Mouse (Mus musculus) adrenal gland, adult (tissue): Measurements from ENCODE around the gene Pakap.

Source experiments
- DNase-seq, 2 experiments: peaks; one replicate each; pipeline ENCODE4 v3.0.0; 2022 to 2023; ENCODE audit warnings: low spot score in 1 of 2; ENCODE audit not compliant: inconsistent age in 2 of 2

Pakap gene

DNA sequence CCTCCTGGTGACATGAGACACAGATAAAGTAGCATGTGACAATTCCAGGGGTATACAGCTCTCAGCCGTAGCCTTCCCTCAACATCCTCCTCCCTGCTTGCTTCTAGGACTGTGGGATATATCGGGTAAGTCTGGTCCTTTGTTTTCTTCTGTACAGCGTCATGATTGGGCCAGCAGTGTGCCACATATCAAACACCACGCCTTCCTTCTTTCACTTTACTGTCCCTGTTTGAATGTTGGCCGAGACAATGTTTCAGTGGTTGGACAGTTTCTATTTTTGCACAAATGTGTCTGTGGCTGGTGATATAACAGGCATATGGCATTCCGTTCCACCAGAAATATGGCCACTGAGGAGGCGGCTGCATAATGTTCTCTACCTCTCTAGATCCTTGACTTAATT, 54.8 kb downstream of the Pakap start:
- no peak for DNase-seq

DNA sequence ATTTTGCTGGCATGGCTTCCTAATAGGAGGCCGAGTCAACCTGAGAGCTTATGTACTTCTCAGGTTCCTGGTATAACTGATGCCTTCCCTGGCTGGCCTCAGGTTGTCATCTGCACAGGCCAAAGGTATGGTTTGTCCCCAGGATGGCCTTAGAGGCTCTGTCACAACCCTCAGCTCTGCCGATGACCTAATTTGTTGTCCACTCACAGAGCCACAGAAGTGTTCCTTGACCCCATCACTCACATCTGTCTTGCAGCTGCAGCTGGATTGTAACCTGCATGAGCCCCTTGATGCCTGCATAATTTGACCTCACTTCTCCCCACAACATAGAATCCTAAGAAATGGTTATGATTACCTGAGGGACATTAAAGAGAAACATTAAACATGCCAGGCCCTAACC, 56.8 kb downstream of the Pakap start:
- peak; percentile 47 to 83 for DNase-seq

DNA sequence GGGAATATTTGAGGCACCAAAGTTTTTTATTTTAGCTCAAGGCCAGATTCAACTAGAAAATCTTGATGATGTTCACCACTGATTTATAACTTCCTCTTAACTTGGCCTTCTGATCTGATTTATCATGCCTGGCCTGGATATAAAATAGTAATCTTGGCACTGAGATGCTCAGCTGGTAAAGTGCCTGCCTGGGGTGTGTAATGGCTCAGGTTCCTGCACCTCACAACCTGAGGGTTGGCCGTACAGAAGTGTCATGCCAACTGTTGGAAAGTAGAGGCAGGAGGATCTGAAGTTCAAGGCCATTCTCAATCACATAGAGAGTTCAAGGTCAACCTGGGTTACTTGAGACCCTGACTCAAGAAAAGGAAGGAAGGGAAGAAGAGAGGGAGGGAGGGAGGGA, 57.3 kb downstream of the Pakap start:
- peak in 1 of 2 experiments; percentile 59 for DNase-seq

DNA sequence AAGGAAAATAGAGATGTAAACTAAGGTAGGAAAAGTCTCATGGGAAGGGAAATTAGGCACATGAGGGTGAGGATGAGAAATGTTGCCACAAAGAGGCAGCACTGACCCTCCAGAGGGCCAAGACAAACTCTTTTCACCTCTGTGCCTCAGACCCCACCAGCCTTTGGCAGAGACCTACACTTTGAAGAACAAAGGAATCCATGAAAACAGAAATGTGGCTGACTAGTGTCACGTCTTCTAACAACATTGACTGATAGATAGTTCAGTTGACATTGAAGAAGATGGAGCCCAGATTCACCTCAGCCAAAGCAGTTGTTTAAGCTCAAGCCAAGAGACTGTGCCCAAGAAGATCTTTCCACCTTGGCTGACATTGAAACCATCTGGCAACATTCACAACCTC, 57.8 kb downstream of the Pakap start:
- peak in 1 of 2 experiments; percentile 60 for DNase-seq

DNA sequence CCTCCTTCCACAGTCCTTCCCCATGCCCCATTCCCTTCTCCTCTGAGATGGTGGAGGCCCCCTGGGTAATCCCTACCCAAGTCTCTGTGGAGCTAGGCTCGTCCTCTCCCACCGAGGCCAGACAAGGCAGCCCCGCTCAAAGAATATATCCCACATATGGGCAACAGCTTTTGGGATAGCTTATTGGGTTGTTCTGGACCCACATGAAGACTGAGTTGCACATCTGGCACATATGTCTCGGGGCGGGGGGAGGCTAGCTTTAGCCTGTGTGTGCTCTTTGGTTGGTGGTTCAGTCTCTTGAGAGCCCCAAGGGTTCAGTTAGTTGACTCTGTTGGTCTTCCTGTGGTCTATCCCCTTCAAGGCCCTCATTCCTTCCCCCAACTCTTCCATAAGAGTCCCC, 58.9 kb downstream of the Pakap start:
- DNase-seq, result no peak

DNA sequence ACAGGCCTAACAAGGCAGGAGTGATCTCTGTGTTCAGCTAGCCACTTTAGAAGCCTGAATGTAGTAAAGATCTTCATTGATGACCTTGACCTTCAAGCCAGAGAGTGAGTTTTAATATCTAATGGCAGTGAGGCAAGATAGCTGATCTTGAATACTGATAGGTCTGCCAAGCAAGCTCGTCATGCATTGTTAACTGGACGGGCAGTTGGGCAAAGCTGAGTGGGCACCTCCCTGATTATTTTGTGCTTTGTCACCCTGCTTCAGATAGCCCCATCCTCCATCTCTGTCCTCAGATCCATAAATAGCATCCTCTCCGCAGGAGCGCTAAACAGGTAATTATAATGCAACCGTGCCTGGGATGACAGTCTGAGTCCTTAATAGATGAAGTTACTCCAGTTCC, 64.4 kb downstream of the Pakap start:
- no peak for DNase-seq

DNA sequence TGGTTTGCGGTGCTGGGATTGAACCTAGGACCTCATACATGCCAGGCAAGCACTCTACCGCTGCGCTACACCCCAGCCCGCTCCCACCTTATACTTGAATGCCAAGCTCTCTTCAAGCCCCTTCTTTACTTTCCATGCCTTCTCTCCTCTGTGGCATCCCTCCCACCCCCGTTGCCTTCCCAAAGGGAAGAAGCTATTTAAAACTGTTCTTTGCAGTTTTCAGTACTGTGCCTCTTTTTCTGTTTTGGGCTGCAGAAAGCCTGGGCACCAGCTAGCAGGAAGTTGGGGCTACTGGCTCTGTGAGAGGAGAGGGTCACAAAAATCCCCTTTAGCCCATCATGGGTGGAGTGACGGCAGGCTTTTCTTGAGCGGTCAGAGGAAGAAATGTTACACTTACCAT, 65.1 kb downstream of the Pakap start:
- no peak for DNase-seq

GRCm38 (mm10) chr4:57634956-57635355, 67.0 kb downstream of the Pakap start:
- DNase-seq, result peak in 1 of 2 experiments; percentile 50

GRCm38 (mm10) chr4:57636782-57637482, 69.0 kb downstream of the Pakap start:
- peak in 1 of 2 experiments; percentile 70 for DNase-seq

GRCm38 (mm10) chr4:57637636-57638386, 69.8 kb downstream of the Pakap start:
- peak in 1 of 2 experiments; percentile 30 for DNase-seq

DNA sequence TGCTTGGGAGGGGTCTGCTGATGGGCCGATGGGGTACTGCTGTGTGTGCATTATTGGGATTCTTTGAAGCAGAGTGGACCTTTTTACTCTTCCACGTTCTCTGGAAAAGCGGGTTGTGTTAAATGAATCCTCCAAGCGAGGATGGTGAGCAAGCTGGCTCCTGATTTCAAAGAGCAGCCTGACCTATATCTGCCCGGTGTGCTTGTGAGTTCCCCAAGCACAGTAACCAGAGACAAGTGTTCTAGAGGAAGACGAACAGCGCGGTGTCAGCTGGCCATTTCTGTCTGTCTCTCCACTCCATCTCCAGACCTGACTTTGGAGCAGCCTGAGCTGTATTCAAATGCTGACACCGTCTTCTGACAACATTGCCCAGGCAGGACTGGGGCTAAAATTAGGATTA, 71.0 kb downstream of the Pakap start:
- DNase-seq, result no peak

DNA sequence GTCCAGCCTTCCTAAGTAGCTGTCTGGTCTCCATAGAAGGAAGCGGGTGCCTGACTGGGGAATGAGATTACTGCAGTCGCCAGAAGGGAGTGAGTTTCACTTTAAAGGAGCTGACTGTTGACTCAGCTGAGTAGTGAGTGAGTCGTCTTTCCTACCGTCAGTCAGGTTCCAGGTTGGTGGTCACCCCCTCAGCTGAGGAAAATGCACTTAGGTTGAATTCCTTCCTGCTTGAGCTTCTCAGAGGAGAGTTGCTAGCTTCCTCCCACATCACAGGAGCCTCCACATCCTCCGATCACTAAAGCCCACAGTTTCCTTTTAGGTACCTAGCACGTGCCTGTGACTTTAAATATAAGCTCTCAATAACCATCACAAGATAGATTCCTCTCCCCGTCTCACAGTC, 72.2 kb downstream of the Pakap start:
- DNase-seq, result no peak

DNA sequence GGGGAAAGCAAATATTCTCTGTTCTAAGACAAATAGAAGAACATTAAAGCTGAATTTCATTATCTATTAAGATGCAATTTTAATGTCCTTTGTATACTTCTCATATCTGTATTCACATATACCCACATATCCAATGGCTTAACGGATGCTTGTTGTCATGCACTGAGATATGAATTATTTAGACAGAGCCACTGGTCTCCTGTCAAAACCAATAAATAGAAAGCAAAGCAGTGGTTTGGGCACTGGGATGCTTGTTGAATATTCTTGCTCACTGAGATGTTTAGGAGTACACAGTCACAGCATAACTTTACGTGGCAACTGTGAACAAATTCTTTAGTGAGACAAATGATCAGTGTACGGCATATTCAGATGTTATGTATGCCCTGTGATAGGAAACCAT, 73.0 kb downstream of the Pakap start:
- no peak for DNase-seq

DNA sequence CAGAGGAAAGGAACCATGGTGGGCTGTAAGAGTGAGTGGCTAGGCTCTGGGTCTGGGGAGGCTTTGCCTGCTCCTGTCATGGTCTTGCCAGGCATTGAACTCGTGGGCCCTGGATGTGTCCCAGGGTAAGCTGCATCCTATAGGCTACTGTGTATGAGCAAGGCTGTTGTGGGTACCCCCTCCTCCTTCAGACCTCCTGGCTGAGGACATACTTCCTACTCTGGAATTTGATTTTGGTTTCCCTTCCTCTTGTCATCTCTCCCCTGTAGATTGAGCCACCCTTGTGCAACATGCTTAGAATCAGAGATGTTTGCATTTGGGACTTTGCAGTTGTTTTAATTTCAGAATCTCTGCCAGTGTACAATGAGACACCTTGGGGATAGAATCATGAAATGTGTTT, 83.0 kb downstream of the Pakap start:
- DNase-seq, result no peak

GRCm38 (mm10) chr4:57651547-57651946, 83.6 kb downstream of the Pakap start:
- no peak for DNase-seq

- DNase-seq, result peak; percentile 46 to 74
Observed at GRCm38 (mm10) chr4:57652185-57652904, 84.4 kb downstream of the Pakap start.

DNA sequence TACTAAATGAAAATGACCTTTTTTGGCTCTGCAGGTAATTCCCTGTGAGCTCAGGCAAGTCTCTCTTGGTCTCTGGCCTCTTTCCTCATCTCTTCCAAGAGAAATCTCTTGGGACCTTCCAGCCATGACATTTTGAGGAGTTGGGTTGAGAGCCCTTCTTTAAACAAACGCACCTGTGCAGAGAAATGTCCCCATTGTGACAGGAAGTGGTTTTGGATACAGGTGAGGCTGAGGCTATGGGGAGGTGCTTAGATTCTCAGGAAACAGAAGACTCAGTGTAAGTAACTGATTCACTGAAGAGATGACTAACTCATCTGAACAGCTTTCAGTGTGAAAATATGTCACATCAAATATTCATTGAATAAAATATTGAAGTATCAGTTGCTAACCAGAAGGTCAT, 88.0 kb downstream of the Pakap start:
- no peak for DNase-seq

- no peak for DNase-seq
Observed at GRCm38 (mm10) chr4:57656388-57656787, 88.4 kb downstream of the Pakap start.

- no peak for DNase-seq
Observed at GRCm38 (mm10) chr4:57656861-57657260, 88.9 kb downstream of the Pakap start.

- DNase-seq, result no peak
Observed at GRCm38 (mm10) chr4:57660470-57660869, 92.5 kb downstream of the Pakap start.

DNA sequence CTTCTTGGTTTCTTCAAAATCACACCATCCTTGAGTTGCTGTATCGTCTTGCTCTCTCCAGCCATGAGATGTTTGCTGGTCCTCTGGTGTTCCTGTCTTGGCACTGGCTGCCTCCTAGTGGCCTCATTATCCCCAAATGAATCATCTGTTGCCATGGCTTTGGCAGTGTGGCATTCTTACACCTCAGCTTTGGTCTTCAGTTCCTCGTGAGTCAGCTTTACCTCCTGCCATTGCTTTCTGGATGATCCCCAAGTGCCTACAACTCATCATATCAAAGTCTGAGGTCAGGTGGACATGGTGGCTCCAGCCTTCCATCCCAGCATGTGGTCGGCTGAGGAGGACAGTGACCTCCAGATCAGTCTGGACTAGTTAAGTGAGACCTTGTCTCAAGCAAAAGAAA, 98.1 kb downstream of the Pakap start:
- peak; percentile 58 to 78 for DNase-seq
